Comparison of ENCODE assay signal across 17 mouse cellular contexts in genomic region chr6:4938901-4939300, GRCm38 (mm10). TPM values are rescaled to one million over a fixed set of nuclear protein-coding genes. Genes with fewer than 3 reads are reported as not detected.
DNase-seq lines count a peak whose midpoint lies in the region; ATAC-seq and TF ChIP-seq lines count a peak whose summit lies in the region.
"Had no signal": no experiment of that assay in that cellular context is flagged by ENCODE, and none has a peak within 500 bp of the region (broad histone marks: within the 10 kb centered on the region; RNA-seq: fewer than 3 reads in every experiment).

No protein-coding gene starts in this region.

- no peaks in the 10 kb centered on the region for H3K9me3 ChIP-seq in heart, embryonic 13.5 days
- no peaks in the 10 kb centered on the region for H3K9me3 ChIP-seq in neural tube, embryonic 13.5 days
- H3K9me3 ChIP-seq in neural tube, embryonic 15.5 days (replicated peaks): no peaks in the 10 kb centered on the region
- H3K9me3 ChIP-seq in embryonic facial prominence, embryonic 11.5 days (replicated peaks; ENCODE audit: control insufficient read depth, low read length): no peaks in the 10 kb centered on the region
- H3K9me3 ChIP-seq: forebrain, embryonic 13.5 days; hindbrain, embryonic 15.5 days had no signal

- H3K79me2 ChIP-seq in heart, adult 2 months (replicated peaks; ENCODE audit: control insufficient read depth, insufficient read depth, low read length): no peaks in the 10 kb centered on the region

- H3K9ac ChIP-seq in heart, embryonic 13.5 days: no peak overlapping the region
- no peak overlapping the region for H3K9ac ChIP-seq in heart, adult 2 months (ENCODE audit: low read depth, low read length)
- no peak overlapping the region for H3K9ac ChIP-seq in neural tube, embryonic 13.5 days
- H3K9ac ChIP-seq in neural tube, embryonic 15.5 days (replicated peaks): no peak overlapping the region
- H3K9ac ChIP-seq in embryonic facial prominence, embryonic 11.5 days (replicated peaks; ENCODE audit: low read length): no peak overlapping the region
- H3K9ac ChIP-seq: forebrain, embryonic 13.5 days; hindbrain, embryonic 15.5 days; liver, embryonic 14.5 days had no signal

- no peak for ATAC-seq in heart, embryonic 13.5 days (ENCODE audit: extremely low read depth, insufficient number of reproducible peaks, low FRiP score, low TSS enrichment)
- ATAC-seq in neural tube, embryonic 13.5 days (ENCODE audit: low read depth): no peak
- no peak for ATAC-seq in neural tube, embryonic 15.5 days (ENCODE audit: low FRiP score)
- no peak for ATAC-seq in embryonic facial prominence, embryonic 11.5 days (replicated peaks; ENCODE audit: insufficient number of reproducible peaks, low FRiP score, low TSS enrichment, low read depth)
- ATAC-seq: activated CD4-positive, CD25-positive, alpha-beta regulatory T cell, adult 4 months; forebrain, embryonic 13.5 days; midbrain, embryonic 16.5 days had no signal

- WGBS in heart, embryonic 13.5 days: 33% methylated on average over 3 of the region's 3 CpGs
- WGBS in heart, adult 2 months: 74% methylated on average over 3 of the region's 3 CpGs
- WGBS in neural tube, embryonic 13.5 days: 19% methylated on average over 3 of the region's 3 CpGs
- WGBS in neural tube, embryonic 15.5 days: 23% methylated on average over 3 of the region's 3 CpGs
- WGBS in embryonic facial prominence, embryonic 11.5 days: 15% methylated on average over 3 of the region's 3 CpGs

- DNase-seq in heart, adult 2 months: no peak
- peak; percentile 66 for DNase-seq in embryonic facial prominence, embryonic 11.5 days (ENCODE audit: low spot score)
- peak; percentile 47 for DNase-seq in retina, postnatal 1 day
- DNase-seq in right cerebral cortex, postnatal 25 days: no peak
- DNase-seq in lung, postnatal 4 days: no peak
- DNase-seq: cerebellum, adult 11 months; kidney, adult 2 months had no signal

- H3K4me3 ChIP-seq in heart, embryonic 13.5 days: no peak overlapping the region
- no peak overlapping the region for H3K4me3 ChIP-seq in heart, adult 2 months
- H3K4me3 ChIP-seq in neural tube, embryonic 13.5 days: no peak overlapping the region
- no peak overlapping the region for H3K4me3 ChIP-seq in neural tube, embryonic 15.5 days (replicated peaks)
- no peak overlapping the region for H3K4me3 ChIP-seq in embryonic facial prominence, embryonic 11.5 days (ENCODE audit: low read depth, low read length)
- H3K4me3 ChIP-seq: forebrain, embryonic 13.5 days; hindbrain, embryonic 15.5 days had no signal

- H3K27ac ChIP-seq in heart, embryonic 13.5 days (replicated peaks): peak overlapping the region; percentile 24; the same call in 1 of the 2 replicates
- H3K27ac ChIP-seq in heart, adult 2 months: no peak overlapping the region
- peak overlapping the region; percentile 38; the same call in 1 of the 2 replicates for H3K27ac ChIP-seq in neural tube, embryonic 13.5 days (replicated peaks)
- H3K27ac ChIP-seq in neural tube, embryonic 15.5 days (replicated peaks): no peak overlapping the region
- H3K27ac ChIP-seq in embryonic facial prominence, embryonic 11.5 days (replicated peaks; ENCODE audit: low read depth, low read length): no peak overlapping the region
- H3K27ac ChIP-seq: forebrain, embryonic 13.5 days; hindbrain, embryonic 15.5 days; liver, embryonic 14.5 days; macrophage had no signal

- TF ChIP-seq CTCF in heart, adult 2 months (IDR thresholded peaks at IDR 0.05): no peak

- intact Hi-C loops in heart, adult 2 months (cut with DNase I): no loop called here

- no peak for TF ChIP-seq EP300 in heart, adult 2 months (IDR thresholded peaks at IDR 0.05; ENCODE audit: insufficient read depth, low read depth, low read length)

- peaks cover 5% of the 10 kb centered on the region; the same call in 1 of the 2 replicates for H3K36me3 ChIP-seq in heart, embryonic 13.5 days
- H3K36me3 ChIP-seq in heart, adult 2 months (ENCODE audit: control insufficient read depth, insufficient read depth, low read length): no peaks in the 10 kb centered on the region
- H3K36me3 ChIP-seq in neural tube, embryonic 13.5 days: no peaks in the 10 kb centered on the region
- H3K36me3 ChIP-seq in neural tube, embryonic 15.5 days: no peaks in the 10 kb centered on the region
- H3K36me3 ChIP-seq in embryonic facial prominence, embryonic 11.5 days (replicated peaks; ENCODE audit: control insufficient read depth, insufficient read depth, low read depth, low read length): no peaks in the 10 kb centered on the region
- H3K36me3 ChIP-seq: hindbrain, embryonic 15.5 days had no signal

- no peaks in the 10 kb centered on the region for H3K27me3 ChIP-seq in heart, embryonic 13.5 days (replicated peaks)
- no peaks in the 10 kb centered on the region for H3K27me3 ChIP-seq in heart, adult 2 months (ENCODE audit: control insufficient read depth, insufficient read depth, low read length)
- H3K27me3 ChIP-seq in neural tube, embryonic 13.5 days: no peaks in the 10 kb centered on the region
- H3K27me3 ChIP-seq in neural tube, embryonic 15.5 days (replicated peaks): no peaks in the 10 kb centered on the region
- H3K27me3 ChIP-seq in embryonic facial prominence, embryonic 11.5 days (ENCODE audit: control insufficient read depth, insufficient read depth, low read length): no peaks in the 10 kb centered on the region
- H3K27me3 ChIP-seq: forebrain, embryonic 13.5 days; hindbrain, embryonic 15.5 days had no signal

- no peak overlapping the region for H3K4me2 ChIP-seq in heart, embryonic 13.5 days
- H3K4me2 ChIP-seq in neural tube, embryonic 13.5 days: no peak overlapping the region
- no peak overlapping the region for H3K4me2 ChIP-seq in neural tube, embryonic 15.5 days
- no peak overlapping the region for H3K4me2 ChIP-seq in embryonic facial prominence, embryonic 11.5 days (ENCODE audit: low read depth, low read length)
- H3K4me2 ChIP-seq: forebrain, embryonic 13.5 days; hindbrain, embryonic 15.5 days had no signal

- no peak for TF ChIP-seq POLR2A in heart, adult 2 months (IDR thresholded peaks at IDR 0.05; ENCODE audit: insufficient read depth, low read depth, low read length)

- H3K4me1 ChIP-seq in heart, embryonic 13.5 days: peaks cover 41% of the 10 kb centered on the region
- no peaks in the 10 kb centered on the region for H3K4me1 ChIP-seq in heart, adult 2 months (ENCODE audit: control insufficient read depth, insufficient read depth, low read length)
- H3K4me1 ChIP-seq in neural tube, embryonic 13.5 days (replicated peaks): peaks cover 23% of the 10 kb centered on the region
- 0 out of 2 replicates have a peak, but pooled peaks cover 6% of the 10 kb centered on the region for H3K4me1 ChIP-seq in neural tube, embryonic 15.5 days
- H3K4me1 ChIP-seq in embryonic facial prominence, embryonic 11.5 days (ENCODE audit: control insufficient read depth, insufficient read depth, low read length): peaks cover 3% of the 10 kb centered on the region

RNA-seq across cellular contexts. Expression of gene Ppp1r9a, which starts 36.2 kb away (rescaled TPM):
- 13.1 and 13.6 TPM in 2 replicates for polyA plus RNA-seq in heart, embryonic 13.5 days (2015; fragmentation: Nextera tagmentation; extraction: Ambion mirVana)
- 10 to 100 TPM; 10.9 to 11.8 TPM for total RNA-seq in heart, adult 2 months (2021)
- 4.6 and 7.9 TPM in 2 replicates for polyA plus RNA-seq in heart, adult 2 months (2012; rRNA removed)
- 27.2 and 30.2 TPM in 2 replicates for polyA plus RNA-seq in neural tube, embryonic 13.5 days (2015; fragmentation: Nextera tagmentation; extraction: Ambion mirVana)
- 34.3 and 38.9 TPM in 2 replicates for polyA plus RNA-seq in neural tube, embryonic 15.5 days (2015; fragmentation: Nextera tagmentation; extraction: Ambion mirVana)
- 14.4 and 15.8 TPM in 2 replicates for polyA plus RNA-seq in embryonic facial prominence, embryonic 11.5 days (2014; fragmentation: Nextera tagmentation; extraction: Ambion mirVana)
- total RNA-seq: MEL had no signal

Comparison
In these comparisons a context has a peak if more than half of its experiments do, and no peak if none do; other contexts are left out.
1. H3K27ac ChIP-seq: peak in heart, embryonic 13.5 days (single experiment) and neural tube, embryonic 13.5 days (single experiment); none in heart, adult 2 months (single experiment), neural tube, embryonic 15.5 days (single experiment) and embryonic facial prominence, embryonic 11.5 days (single experiment).
2. DNase-seq: peak in embryonic facial prominence, embryonic 11.5 days (single experiment) and retina, postnatal 1 day (single experiment); none in heart, adult 2 months (0 of 2), right cerebral cortex, postnatal 25 days (single experiment) and lung, postnatal 4 days (0 of 2).